Mouse (Mus musculus) ES-Bruce4 (cell line): ENCODE measurements around the gene Prss57. TPM values are rescaled to one million over a fixed set of nuclear protein-coding genes. Genes with fewer than 3 reads are reported as not detected.

Source experiments
- H3K27ac ChIP-seq: 2 replicates; pipeline ENCODE4 v1.5.1; 2012; ENCODE audit warnings: low read length, inconsistent platforms; ENCODE audit not compliant: insufficient read depth
- H3K27me3 ChIP-seq: 2 replicates; pipeline ENCODE4 v1.6.1; 2012; ENCODE audit warnings: mild to moderate bottlenecking, low read length, inconsistent platforms; ENCODE audit not compliant: control insufficient read depth, poor library complexity, insufficient read depth, severe bottlenecking
- H3K36me3 ChIP-seq: 2 replicates; pipeline ENCODE4 v1.6.1; 2012; ENCODE audit warnings: inconsistent platforms, mild to moderate bottlenecking, low read length, moderate library complexity; ENCODE audit not compliant: control insufficient read depth, poor library complexity, insufficient read depth, severe bottlenecking
- H3K4me1 ChIP-seq: one replicate; pipeline ENCODE4 v1.8.1; 2011; ENCODE audit warnings: low read length; ENCODE audit not compliant: control insufficient read depth, insufficient read depth
- H3K4me3 ChIP-seq: 2 replicates; pipeline ENCODE4 v1.5.1; 2011; ENCODE audit warnings: low read depth, mild to moderate bottlenecking, low read length
- H3K9ac ChIP-seq: 2 replicates; pipeline ENCODE4 v1.6.1; 2012; ENCODE audit warnings: low read depth, mild to moderate bottlenecking, inconsistent platforms; ENCODE audit not compliant: poor library complexity, severe bottlenecking
- H3K9me3 ChIP-seq: replicated peaks from 2 replicates; pipeline ENCODE4 v1.6.1; 2012; ENCODE audit warnings: mild to moderate bottlenecking, low read length, inconsistent platforms; ENCODE audit not compliant: control insufficient read depth, poor library complexity, insufficient read depth, severe bottlenecking
- CTCF ChIP-seq: IDR thresholded peaks from one replicate; pipeline ENCODE4 v1.8.1; 2011; ENCODE audit warnings: low read depth, low read length
- EP300 ChIP-seq: IDR thresholded peaks from 2 replicates; pipeline ENCODE4 v1.6.1; 2011; ENCODE audit warnings: low read depth, low read length; ENCODE audit not compliant: insufficient read depth
- POLR2A ChIP-seq: IDR thresholded peaks from one replicate; pipeline ENCODE4 v1.8.1; 2011; ENCODE audit warnings: low read length; ENCODE audit not compliant: insufficient read depth
- polyA plus RNA-seq: library from polyadenylated mRNA; stranded (reverse); fragments of >200 nt; gene quantifications from 2 replicates; pipeline ENCODE4 v1.2.4, GENCODE M21; 2011; ENCODE audit warnings: low read depth; ENCODE audit not compliant: missing spikeins, insufficient read depth, insufficient read length

Gene Prss57
- polyA plus RNA-seq, 1 experiment: not detected

DNA sequence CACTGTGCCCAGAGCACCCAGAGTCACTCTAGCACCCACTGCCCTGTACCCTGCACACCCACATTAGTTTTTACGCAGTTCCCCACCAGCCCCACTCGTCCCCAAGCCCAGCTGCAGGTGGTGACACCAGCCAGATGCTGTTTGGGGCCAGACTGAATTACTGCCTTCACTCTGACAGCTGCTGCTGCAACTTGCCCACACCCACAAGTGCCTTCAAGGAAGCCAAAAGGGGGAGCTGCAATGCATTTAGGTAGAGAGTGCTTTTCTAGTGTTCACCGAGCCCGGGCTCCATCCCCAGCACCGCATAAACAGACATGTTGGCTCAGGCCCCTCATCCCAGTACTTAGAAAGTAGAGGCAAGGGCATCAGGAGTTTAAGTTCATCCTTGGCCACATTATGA, 8.8 kb downstream of the Prss57 start:
- Histone ChIP-seq H3K36me3 (no peaks in the 10 kb centered on the region), H3K9me3 (no peaks in the 10 kb centered on the region), H3K4me3 (no peak overlapping the region), H3K27me3 (no peaks in the 10 kb centered on the region), H3K9ac (no peak overlapping the region), H3K4me1 (no peaks in the 10 kb centered on the region), H3K27ac (no peak overlapping the region)
- TF ChIP-seq CTCF (no peak), POLR2A (no peak), EP300 (no peak)

DNA sequence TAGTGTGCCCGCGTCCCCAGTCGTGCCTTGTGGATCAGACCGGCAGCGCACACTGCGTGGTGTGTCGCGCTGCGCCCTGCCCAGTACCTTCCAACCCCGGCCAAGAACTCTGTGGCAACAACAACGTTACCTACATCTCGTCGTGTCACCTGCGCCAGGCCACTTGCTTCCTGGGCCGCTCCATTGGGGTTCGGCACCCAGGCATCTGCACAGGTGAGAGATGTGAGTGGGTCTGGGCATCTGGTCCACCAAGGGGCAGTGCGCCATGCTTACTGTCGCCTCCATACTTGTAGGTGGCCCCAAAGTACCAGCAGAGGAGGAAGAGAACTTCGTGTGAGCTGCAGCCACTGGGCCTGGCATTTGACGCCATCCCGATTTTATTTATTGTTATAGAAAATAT, 9.6 kb downstream of the Prss57 start:
- H3K4me3 ChIP-seq: peak overlapping the region; percentile 25
- no peaks in the 10 kb centered on the region for H3K9me3 ChIP-seq
- H3K4me1 ChIP-seq: no peaks in the 10 kb centered on the region
- no peak overlapping the region for H3K27ac ChIP-seq
- TF ChIP-seq EP300 (no peak), CTCF (no peak), POLR2A (no peak)
- no peak overlapping the region for H3K9ac ChIP-seq
- no peaks in the 10 kb centered on the region for H3K36me3 ChIP-seq
- H3K27me3 ChIP-seq: no peaks in the 10 kb centered on the region

DNA sequence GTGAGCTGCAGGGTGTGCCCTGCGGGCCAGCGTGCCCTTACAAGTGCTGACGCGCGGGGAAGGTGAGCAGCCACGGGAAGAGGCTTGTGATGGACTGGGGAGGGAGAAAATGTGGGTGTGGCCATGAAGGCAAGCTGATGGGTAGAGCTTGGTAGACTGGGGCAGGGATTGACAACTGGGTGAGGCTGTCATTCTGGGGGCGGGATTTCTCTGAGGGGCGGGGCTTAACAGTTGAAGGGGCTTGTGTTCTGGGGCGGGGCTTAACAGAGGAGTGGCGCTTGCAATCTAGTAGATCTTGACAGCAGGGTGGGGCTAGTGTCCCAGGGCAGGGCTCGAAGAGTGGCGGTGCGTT, 10.1 kb downstream of the Prss57 start:
- Histone ChIP-seq H3K9ac (no peak overlapping the region), H3K27ac (no peak overlapping the region), H3K4me1 (no peaks in the 10 kb centered on the region), H3K36me3 (no peaks in the 10 kb centered on the region), H3K27me3 (no peaks in the 10 kb centered on the region), H3K4me3 (peak overlapping the region; percentile 73), H3K9me3 (no peaks in the 10 kb centered on the region)
- TF ChIP-seq POLR2A (no peak), CTCF (no peak), EP300 (no peak)

DNA sequence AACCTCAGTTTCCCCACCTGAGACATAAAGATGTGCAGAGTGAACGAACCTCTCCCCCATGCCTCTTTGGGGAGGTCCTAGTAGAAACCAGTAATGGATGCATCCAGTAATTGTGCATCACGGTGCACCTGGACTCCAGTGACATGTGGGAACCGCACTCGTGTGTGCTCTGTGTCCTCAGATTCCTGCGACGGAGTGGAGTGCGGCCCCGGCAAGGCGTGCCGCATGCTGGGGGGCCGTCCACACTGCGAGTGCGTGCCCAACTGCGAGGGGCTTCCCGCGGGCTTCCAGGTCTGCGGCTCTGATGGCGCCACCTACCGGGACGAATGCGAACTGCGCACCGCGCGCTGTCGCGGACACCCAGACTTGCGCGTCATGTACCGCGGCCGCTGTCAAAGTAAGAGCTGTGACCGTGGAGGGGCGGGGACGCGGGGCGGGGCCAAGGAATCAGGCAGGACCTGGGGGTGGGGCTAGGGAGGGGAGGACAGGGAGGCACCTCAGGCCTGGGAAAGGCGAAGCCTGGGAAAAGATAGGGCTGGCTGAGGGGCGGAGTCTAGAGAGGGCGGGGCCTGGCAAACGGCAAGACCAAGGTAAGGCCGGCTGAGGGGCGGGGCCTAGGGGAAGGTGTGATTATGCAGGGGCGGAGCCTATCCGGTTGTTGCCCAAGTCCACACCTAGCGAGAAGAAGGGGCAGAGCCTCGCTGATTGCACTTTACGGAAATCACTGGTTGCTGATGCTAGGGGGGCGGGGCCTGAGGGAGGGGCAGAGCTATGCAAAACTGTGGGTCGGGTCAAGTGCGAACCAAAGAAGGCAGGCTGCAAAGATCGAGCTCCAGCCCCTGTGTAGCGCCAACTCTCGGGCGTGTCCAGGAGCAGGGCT, 10.7 kb downstream of the Prss57 start:
- Histone ChIP-seq H3K27ac (no peak overlapping the region), H3K9ac (no peak overlapping the region), H3K36me3 (no peaks in the 10 kb centered on the region), H3K4me3 (peak overlapping the region; percentile 73), H3K9me3 (no peaks in the 10 kb centered on the region), H3K27me3 (no peaks in the 10 kb centered on the region), H3K4me1 (no peaks in the 10 kb centered on the region)
- TF ChIP-seq POLR2A (no peak), CTCF (peak; percentile 79), EP300 (peak; percentile 26; the same call in 1 of the 2 replicates)

DNA sequence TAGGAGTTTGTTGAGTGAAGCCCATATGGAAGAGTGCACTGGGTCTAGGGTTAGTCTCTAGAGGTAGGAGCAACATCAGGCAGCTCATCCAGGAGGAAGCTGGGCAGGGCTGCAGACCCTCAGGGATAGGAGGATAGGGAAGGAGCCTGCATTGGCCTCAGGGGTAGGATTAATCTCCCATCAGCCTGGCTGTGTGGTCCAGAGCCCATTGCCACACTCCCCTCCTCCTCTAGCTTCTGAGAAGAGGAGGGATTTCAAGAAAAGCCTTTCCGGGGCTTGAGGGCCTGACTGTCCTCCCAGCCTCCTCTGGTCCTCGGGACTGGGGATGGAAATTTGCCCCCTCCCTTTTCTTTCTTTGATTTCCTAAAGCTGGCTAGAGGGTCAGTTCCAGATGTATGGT, 11.6 kb downstream of the Prss57 start:
- H3K4me3 ChIP-seq: no peak overlapping the region
- H3K9ac ChIP-seq: no peak overlapping the region
- H3K36me3 ChIP-seq: no peaks in the 10 kb centered on the region
- no peaks in the 10 kb centered on the region for H3K4me1 ChIP-seq
- H3K9me3 ChIP-seq: no peaks in the 10 kb centered on the region
- H3K27me3 ChIP-seq: no peaks in the 10 kb centered on the region
- TF ChIP-seq CTCF (no peak), EP300 (no peak), POLR2A (no peak)
- no peak overlapping the region for H3K27ac ChIP-seq

DNA sequence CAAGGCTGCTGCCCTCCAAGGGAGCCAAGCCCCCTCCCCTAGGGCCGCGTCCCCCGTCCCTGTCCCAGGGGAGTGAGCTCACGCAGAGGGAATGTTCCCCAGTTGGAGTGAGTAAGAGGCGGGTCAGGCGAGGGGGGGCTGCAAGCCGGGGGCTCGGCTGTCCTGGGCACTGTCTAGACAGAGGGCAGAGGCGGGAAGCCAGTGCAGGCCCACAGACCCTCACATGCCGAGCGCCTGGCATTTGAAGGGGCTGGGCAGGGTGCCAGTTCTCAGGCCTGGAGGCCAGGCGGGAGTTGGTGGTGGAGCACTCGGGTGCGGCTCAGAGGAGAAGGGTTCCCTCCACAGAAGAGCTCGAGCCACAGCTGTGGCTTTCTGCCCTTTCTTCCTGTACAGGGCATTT, 12.8 kb downstream of the Prss57 start:
- Histone ChIP-seq H3K27me3 (no peaks in the 10 kb centered on the region), H3K27ac (no peak overlapping the region), H3K9ac (peak overlapping the region; percentile 10; the same call in 1 of the 2 replicates), H3K4me1 (no peaks in the 10 kb centered on the region), H3K9me3 (no peaks in the 10 kb centered on the region), H3K36me3 (no peaks in the 10 kb centered on the region), H3K4me3 (no peak overlapping the region)
- TF ChIP-seq POLR2A (no peak), EP300 (no peak), CTCF (no peak)
